Mouse (Mus musculus) liver, embryonic 18 days (tissue): ENCODE results near the gene Gm32687. TPM values are rescaled to one million over a fixed set of nuclear protein-coding genes. Genes with fewer than 3 reads are reported as not detected.

ENCODE experiments used
- polyA plus RNA-seq: library from polyadenylated mRNA; depleted of rRNA; stranded (reverse); fragments of >200 nt; gene quantifications from 2 replicates; pipeline ENCODE4 v1.2.3, GENCODE M21; 2012; rRNA removed

Gene Gm32687
- 0.79 and 1.2 TPM in 2 replicates for polyA plus RNA-seq

DNA sequence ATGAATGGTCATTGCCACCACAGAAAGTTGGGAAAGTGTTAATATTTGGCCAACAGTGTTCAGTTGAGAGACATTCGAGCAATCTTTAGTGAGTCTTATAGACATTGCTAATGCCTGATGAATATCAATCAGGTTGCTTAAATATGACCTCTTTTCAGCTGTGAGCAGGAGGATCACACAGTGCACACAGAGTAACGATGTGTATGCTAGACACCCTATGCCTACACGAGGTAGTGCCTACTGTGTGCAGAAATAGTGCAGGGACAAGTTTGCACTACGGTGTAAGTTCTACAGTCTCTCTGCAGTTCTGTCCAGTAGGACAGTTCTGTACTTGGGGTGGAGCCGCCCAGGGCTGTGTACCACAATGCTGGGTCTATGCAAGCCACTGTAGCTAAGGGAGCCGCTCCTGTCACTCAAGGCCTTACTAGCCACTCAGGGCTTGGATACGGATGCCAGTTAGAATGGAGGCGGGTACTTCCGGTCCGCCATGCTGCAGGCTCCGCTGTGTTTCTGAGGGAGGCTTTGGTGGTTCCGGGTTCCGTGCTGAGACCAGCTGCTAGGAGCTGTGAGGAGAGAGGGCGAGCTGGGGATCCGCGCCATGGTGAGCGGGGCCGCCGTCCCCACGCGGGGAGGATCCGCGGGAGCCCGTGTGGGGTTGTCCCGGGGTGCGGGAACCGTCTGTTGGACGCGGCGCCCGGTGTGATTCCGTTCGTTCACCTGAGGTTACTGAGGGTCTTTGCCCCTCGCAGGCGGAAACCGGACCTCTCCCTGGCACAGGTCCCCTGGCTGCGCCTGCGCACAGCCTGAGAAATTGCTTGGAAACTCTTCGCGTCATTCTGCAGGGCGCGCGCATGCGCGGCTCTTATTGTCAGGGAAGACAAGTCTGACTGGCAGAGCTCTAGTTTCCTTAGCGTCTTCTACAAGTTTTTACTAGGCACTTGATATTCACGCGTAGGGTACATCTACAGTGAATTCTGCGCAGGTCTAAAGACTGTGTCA lies at the start of gene Gm32687:
TSS of gene Gm32687 (plus strand) at position 526 of the 999 bp plus-strand sequence.

DNA sequence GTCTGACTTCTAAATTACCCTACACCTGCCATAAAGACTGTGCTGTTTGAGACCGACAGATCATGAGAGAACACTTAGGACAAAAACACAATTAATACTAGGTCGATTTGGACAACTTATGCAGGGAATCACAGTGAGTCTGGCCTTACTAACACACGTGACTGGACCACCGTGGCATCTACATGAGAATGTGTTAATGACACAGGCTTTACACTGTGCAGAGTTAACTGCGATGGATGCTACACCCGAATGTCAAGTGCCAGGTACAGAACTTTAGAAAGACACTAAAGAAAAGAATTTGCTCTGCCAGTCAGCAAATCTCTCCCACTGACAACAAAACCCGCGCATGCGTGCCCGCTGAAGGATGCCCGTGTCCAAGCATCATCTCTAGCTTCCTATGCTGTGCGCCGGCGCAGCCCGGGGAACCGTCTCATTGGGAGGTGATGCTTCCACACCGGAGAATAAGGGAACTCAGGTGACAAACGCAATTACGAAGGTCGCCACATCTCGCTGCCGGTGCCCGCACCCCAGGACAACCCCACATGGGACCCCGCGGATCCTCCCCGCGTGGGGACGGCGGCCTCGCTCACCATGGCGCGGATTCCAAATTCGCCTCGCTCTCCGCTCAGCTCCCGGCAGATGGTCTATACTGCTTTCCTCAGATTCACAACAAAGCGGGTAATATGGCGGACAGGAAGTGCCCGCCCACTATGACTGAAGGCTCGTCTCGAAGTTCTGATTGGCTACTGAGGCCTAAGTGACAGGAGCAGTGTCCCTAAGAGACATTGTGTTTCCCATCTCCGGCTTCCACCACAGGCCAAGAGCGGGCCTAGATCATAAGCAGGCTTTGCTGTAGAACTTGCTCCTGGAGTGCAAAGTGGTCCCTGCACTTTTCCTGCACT lies 66.4 kb downstream of the Gm32687 start, which contains the start of gene Zfp781:
TSS of gene Zfp781 (minus strand) at position 639 of the 902 bp plus-strand sequence.

Other genes starting within 250 kb of the Gm32687 start
- gene Sirt6, start 236.1 kb upstream of the Gm32687 start, polyA plus RNA-seq, result 7.5 and 8.7 TPM in 2 replicates
- gene Ankrd24, start 235.4 kb upstream of the Gm32687 start, polyA plus RNA-seq, result 10.1 and 10.8 TPM in 2 replicates
- 0.63 and 0.76 TPM in 2 replicates for gene Gm10778, start 214.9 kb upstream of the Gm32687 start, polyA plus RNA-seq
- 1.3 and 1.5 TPM in 2 replicates for gene Zfp433, start 159.1 kb upstream of the Gm32687 start, polyA plus RNA-seq
- gene Gm3055, start 92.8 kb upstream of the Gm32687 start, polyA plus RNA-seq, result 0.57 and 0.64 TPM in 2 replicates
- gene Gm4767, start 51.7 kb upstream of the Gm32687 start, polyA plus RNA-seq, result 0.12 and 0.18 TPM in 2 replicates
- 0.16 and 0.19 TPM in 2 replicates for gene Zfp781, start 66.5 kb downstream of the Gm32687 start, polyA plus RNA-seq
- gene Zfp873, start 184.2 kb downstream of the Gm32687 start, polyA plus RNA-seq, result 1.6 and 1.7 TPM in 2 replicates
- gene BC024063, start 219.4 kb downstream of the Gm32687 start, polyA plus RNA-seq, result 0.24 and 0.29 TPM in 2 replicates